Mouse (Mus musculus) embryonic facial prominence, embryonic 15.5 days (tissue): ENCODE measurements at regions not wholly inside any gene's neighbourhood (a gene's known extent, or its start where the extent isn't known, plus 50 kb on each side); places are given as distances from the start of the nearest gene placed in this dataset.

Source experiments
- ATAC-seq: fragments of 200-750 bp; cut with Nextera tagmentation; 2 replicates; pipeline ENCODE4 v1.8.0; 2017; ENCODE audit warnings: low read depth, moderate TSS enrichment; ENCODE audit not compliant: insufficient number of reproducible peaks, low FRiP score, low TSS enrichment
- H3K27ac ChIP-seq: fragments of 300-500 bp; sonication (generic); replicated peaks from 2 replicates; pipeline ENCODE4 v1.5.1; 2015; ENCODE audit warnings: mild to moderate bottlenecking, inconsistent platforms
- H3K27me3 ChIP-seq: fragments of 300-500 bp; sonication (generic); 2 replicates; pipeline ENCODE4 v1.6.1; 2015; ENCODE audit warnings: inconsistent platforms
- H3K36me3 ChIP-seq: fragments of 300-500 bp; sonication (generic); 2 replicates; pipeline ENCODE4 v1.6.1; 2015; ENCODE audit warnings: mild to moderate bottlenecking, inconsistent platforms
- H3K4me1 ChIP-seq: fragments of 300-500 bp; sonication (generic); 2 replicates; pipeline ENCODE4 v1.6.1; 2015; ENCODE audit warnings: inconsistent platforms
- H3K4me2 ChIP-seq: fragments of 300-500 bp; sonication (generic); replicated peaks from 2 replicates; pipeline ENCODE4 v1.6.1; 2015; ENCODE audit warnings: mild to moderate bottlenecking, inconsistent platforms
- H3K4me3 ChIP-seq: fragments of 300-500 bp; sonication (generic); replicated peaks from 2 replicates; pipeline ENCODE4 v1.5.1; 2015; ENCODE audit warnings: mild to moderate bottlenecking, inconsistent platforms
- H3K9ac ChIP-seq: fragments of 300-500 bp; sonication (generic); 2 replicates; pipeline ENCODE4 v1.6.1; 2015; ENCODE audit warnings: inconsistent platforms
- H3K9me3 ChIP-seq: fragments of 300-500 bp; sonication (generic); replicated peaks from 2 replicates; pipeline ENCODE4 v1.6.1; 2016; ENCODE audit warnings: inconsistent platforms
- WGBS: fragments of 180-500 bp; shearing (Covaris S2); methylation state at CpG from one replicate; pipeline ENCODE4 v1.1.7; 2015; 5-methylcytosine and 5-hydroxymethylcytosine counted together

DNA sequence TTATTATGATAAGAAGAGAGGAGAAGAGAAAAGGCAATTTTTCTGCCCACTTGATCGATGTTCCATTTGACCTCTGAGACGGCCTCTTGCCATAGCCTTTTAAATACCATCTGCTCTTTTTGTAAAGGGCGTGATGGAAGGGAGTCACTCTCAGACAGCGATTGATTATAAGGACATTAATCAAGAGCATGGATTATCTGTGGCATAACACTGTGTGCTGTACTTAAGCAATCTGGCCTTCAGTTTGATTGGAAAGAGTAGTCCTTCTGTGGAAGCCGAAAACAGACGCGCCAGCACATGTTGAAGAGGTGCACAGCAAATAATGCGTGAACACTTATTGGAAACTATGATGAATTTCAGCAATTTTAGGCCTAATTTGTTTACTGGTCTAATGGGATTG, 685.4 kb upstream of the Robo1 start:
- H3K27ac ChIP-seq: no peak overlapping the region
- H3K27me3 ChIP-seq: no peaks in the 10 kb centered on the region
- H3K4me2 ChIP-seq: no peak overlapping the region
- 91% methylated on average over 8 of the region's 8 CpGs for WGBS
- no peaks in the 10 kb centered on the region for H3K9me3 ChIP-seq
- ATAC-seq: no peak
- H3K9ac ChIP-seq: no peak overlapping the region
- no peaks in the 10 kb centered on the region for H3K36me3 ChIP-seq
- H3K4me1 ChIP-seq: no peaks in the 10 kb centered on the region
- H3K4me3 ChIP-seq: no peak overlapping the region

DNA sequence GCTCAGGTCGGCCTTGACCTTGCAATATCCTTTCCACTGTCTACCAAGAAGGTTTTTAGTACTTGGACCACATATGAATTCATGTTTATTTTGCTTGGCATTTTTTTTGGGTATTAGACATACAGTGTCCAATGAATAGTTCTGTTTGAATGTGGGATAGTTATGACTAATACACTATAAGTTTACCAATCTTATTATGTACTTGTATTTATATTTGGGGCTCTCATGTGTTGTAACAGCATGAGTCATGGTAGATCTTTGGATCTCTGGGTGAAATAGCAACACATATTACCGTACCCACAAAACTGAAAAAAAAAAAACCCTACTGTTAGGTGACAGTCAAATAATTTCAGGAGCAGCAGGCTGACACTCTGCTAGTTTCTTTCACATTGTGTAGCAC, 667.7 kb upstream of the Robo1 start:
- Histone ChIP-seq H3K27ac (no peak overlapping the region), H3K36me3 (no peaks in the 10 kb centered on the region), H3K4me3 (no peak overlapping the region), H3K4me2 (no peak overlapping the region), H3K4me1 (no peaks in the 10 kb centered on the region), H3K9ac (no peak overlapping the region), H3K27me3 (no peaks in the 10 kb centered on the region), H3K9me3 (no peaks in the 10 kb centered on the region)
- no peak for ATAC-seq
- 66% methylated on average over 2 of the region's 2 CpGs for WGBS

- H3K4me3 ChIP-seq: no peak overlapping the region
- no peak for ATAC-seq
- H3K9ac ChIP-seq: no peak overlapping the region
- H3K4me1 ChIP-seq: no peaks in the 10 kb centered on the region
- H3K4me2 ChIP-seq: no peak overlapping the region
- no peaks in the 10 kb centered on the region for H3K9me3 ChIP-seq
- no peaks in the 10 kb centered on the region for H3K36me3 ChIP-seq
- H3K27ac ChIP-seq: no peak overlapping the region
- WGBS: 66% methylated on average over 6 of the region's 6 CpGs
- H3K27me3 ChIP-seq: no peaks in the 10 kb centered on the region
These were observed 664.9 kb upstream of the Robo1 start for GRCm38 (mm10) chr16:71643223-71643622.

DNA sequence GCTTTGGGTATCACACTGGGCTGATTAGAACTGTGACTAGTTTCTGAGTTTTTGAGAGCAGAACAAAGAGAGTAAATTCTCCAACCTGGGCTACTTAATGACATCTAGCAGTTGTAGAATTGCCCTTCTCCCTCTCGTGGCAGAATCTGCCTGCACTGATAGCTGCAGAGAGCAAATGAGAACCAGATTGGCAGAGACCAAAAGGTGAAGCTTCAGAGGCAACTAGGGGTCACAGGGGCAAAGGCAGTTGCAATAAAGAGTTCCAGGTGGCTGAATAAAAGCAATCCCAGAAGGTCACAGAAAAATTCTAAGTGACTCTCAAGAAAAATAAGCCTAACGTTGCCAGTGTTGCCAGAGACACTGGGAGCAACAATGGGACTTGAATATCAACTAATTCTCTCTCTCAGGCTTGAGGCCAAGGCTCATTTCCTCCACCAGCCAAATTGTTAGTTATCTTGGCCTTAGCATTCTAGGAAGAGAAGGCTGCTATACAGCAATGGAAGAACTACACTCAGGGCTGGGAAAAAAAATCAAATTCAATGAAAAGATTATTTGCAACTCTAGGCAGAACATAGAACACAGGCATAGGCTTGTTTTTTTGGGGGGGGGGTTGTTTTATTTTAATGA, 629.9 kb upstream of the Robo1 start:
- Histone ChIP-seq H3K36me3 (no peaks in the 10 kb centered on the region), H3K4me2 (no peak overlapping the region), H3K27me3 (no peaks in the 10 kb centered on the region), H3K9ac (no peak overlapping the region), H3K9me3 (no peaks in the 10 kb centered on the region), H3K27ac (no peak overlapping the region), H3K4me1 (no peaks in the 10 kb centered on the region), H3K4me3 (no peak overlapping the region)
- ATAC-seq: no peak
- 9% methylated on average over 2 of the region's 2 CpGs for WGBS

GRCm38 (mm10) chr16:71693464-71693863, 614.6 kb upstream of the Robo1 start:
- no peaks in the 10 kb centered on the region for H3K4me1 ChIP-seq
- no peak overlapping the region for H3K4me3 ChIP-seq
- no peak overlapping the region for H3K9ac ChIP-seq
- H3K27ac ChIP-seq: no peak overlapping the region
- H3K9me3 ChIP-seq: no peaks in the 10 kb centered on the region
- 31% methylated on average over 4 of the region's 4 CpGs for WGBS
- ATAC-seq: no peak
- H3K27me3 ChIP-seq: no peaks in the 10 kb centered on the region
- H3K4me2 ChIP-seq: no peak overlapping the region
- H3K36me3 ChIP-seq: no peaks in the 10 kb centered on the region

DNA sequence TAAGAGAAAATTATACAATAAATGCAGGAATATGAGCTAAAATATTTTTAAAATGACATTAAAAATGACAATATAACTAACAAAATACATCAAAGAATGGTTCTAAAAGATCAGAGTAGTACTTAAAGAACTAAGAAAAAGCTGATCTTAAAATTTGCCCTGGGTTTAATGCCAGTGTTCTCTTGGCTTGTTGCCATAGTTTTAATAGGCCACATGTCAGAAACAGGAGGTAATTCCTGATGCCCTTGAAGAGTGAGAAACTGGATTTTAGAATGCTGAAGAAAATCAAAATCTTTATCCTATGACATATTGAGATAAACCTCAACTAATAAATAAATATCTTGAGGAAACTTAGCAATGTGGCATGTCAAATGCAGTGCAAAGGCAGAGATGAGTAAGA, 602.3 kb upstream of the Robo1 start:
- H3K27me3 ChIP-seq: no peaks in the 10 kb centered on the region
- no peak overlapping the region for H3K27ac ChIP-seq
- H3K4me2 ChIP-seq: no peak overlapping the region
- no peaks in the 10 kb centered on the region for H3K36me3 ChIP-seq
- H3K9me3 ChIP-seq: no peaks in the 10 kb centered on the region
- no peak overlapping the region for H3K9ac ChIP-seq
- no peak for ATAC-seq
- no peaks in the 10 kb centered on the region for H3K4me1 ChIP-seq
- no peak overlapping the region for H3K4me3 ChIP-seq

GRCm38 (mm10) chr16:71709684-71710083, 598.4 kb upstream of the Robo1 start:
- Histone ChIP-seq H3K27me3 (no peaks in the 10 kb centered on the region), H3K4me3 (no peak overlapping the region), H3K9ac (no peak overlapping the region), H3K4me2 (no peak overlapping the region), H3K27ac (no peak overlapping the region), H3K4me1 (no peaks in the 10 kb centered on the region), H3K9me3 (no peaks in the 10 kb centered on the region), H3K36me3 (no peaks in the 10 kb centered on the region)
- WGBS: 90% methylated on average over 3 of the region's 3 CpGs
- no peak for ATAC-seq

DNA sequence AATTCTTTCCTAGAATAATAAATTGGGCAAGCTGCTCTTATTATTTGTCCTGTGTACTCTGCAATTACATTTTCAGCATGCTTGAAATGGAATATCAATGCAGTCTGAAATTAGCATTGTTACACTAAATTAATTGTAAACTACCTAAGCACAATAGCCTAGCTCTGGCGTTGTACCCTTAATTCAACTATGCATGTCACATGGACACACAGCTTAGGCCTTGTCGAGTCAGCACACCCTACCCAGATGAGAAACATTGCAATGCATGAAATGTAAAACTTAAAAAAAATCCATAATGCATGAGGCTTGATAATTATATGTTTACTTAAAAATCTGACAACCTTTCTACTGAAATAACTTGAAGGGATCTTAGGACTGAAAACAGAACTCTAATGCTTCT, 596.2 kb upstream of the Robo1 start:
- 62% methylated on average over 2 of the region's 2 CpGs for WGBS
- no peak overlapping the region for H3K9ac ChIP-seq
- no peaks in the 10 kb centered on the region for H3K36me3 ChIP-seq
- H3K9me3 ChIP-seq: no peaks in the 10 kb centered on the region
- H3K4me1 ChIP-seq: no peaks in the 10 kb centered on the region
- no peak overlapping the region for H3K27ac ChIP-seq
- no peaks in the 10 kb centered on the region for H3K27me3 ChIP-seq
- no peak overlapping the region for H3K4me3 ChIP-seq
- no peak overlapping the region for H3K4me2 ChIP-seq
- no peak for ATAC-seq

DNA sequence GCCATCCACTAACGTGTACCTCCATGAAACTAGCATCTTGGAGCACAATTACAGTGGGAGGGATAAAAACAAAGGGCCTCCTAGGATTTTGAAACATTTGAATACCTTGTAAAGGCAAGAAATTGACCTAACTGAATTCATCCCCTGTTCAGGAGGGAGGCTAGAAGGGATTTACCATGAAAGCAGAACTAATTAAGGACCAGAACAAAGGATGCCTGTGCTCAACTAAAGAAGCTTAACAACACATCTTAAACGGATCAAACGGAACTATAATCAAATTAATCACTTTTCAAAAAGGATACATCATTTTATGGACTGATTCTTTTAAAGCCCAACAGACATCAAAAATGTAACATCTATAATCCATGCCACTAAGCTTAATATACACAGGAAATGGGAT, 590.9 kb upstream of the Robo1 start:
- Histone ChIP-seq H3K9ac (no peak overlapping the region), H3K27me3 (no peaks in the 10 kb centered on the region), H3K9me3 (no peaks in the 10 kb centered on the region), H3K36me3 (no peaks in the 10 kb centered on the region), H3K27ac (no peak overlapping the region), H3K4me3 (no peak overlapping the region), H3K4me2 (no peak overlapping the region), H3K4me1 (no peaks in the 10 kb centered on the region)
- no peak for ATAC-seq
- 17% methylated on average over 3 of the region's 3 CpGs for WGBS

DNA sequence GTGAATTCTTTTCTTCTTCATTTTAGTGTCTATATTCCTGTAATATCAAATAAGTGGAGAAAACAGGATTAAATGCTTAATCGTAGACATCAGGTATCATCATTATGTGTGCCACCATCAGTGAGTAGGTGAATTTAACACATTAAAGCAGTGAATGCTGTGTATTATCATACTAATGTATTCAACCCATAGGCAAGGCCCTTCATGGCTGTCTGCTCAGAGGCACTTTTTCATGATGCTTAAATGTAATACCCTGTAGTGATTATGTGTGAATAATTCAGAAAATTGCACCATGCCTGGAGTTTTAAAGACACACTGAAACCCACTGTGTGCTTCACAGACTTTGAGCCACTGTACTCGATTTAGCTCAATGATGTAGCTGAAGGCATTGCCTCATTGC, 583.2 kb upstream of the Robo1 start:
- no peaks in the 10 kb centered on the region for H3K27me3 ChIP-seq
- H3K36me3 ChIP-seq: no peaks in the 10 kb centered on the region
- H3K9ac ChIP-seq: no peak overlapping the region
- no peaks in the 10 kb centered on the region for H3K4me1 ChIP-seq
- no peak for ATAC-seq
- H3K27ac ChIP-seq: no peak overlapping the region
- H3K4me2 ChIP-seq: no peak overlapping the region
- no peaks in the 10 kb centered on the region for H3K9me3 ChIP-seq
- 74% methylated on average over 2 of the region's 2 CpGs for WGBS
- H3K4me3 ChIP-seq: no peak overlapping the region

- H3K36me3 ChIP-seq: no peaks in the 10 kb centered on the region
- H3K27me3 ChIP-seq: no peaks in the 10 kb centered on the region
- WGBS: 77% methylated on average over 2 of the region's 2 CpGs
- ATAC-seq: no peak
- H3K9me3 ChIP-seq: no peaks in the 10 kb centered on the region
- no peak overlapping the region for H3K4me3 ChIP-seq
- no peak overlapping the region for H3K27ac ChIP-seq
- H3K4me2 ChIP-seq: no peak overlapping the region
- no peak overlapping the region for H3K9ac ChIP-seq
- no peaks in the 10 kb centered on the region for H3K4me1 ChIP-seq
These were observed 570.2 kb upstream of the Robo1 start for GRCm38 (mm10) chr16:71737941-71738340.

GRCm38 (mm10) chr16:71739104-71739503, 569.0 kb upstream of the Robo1 start:
- 85% methylated on average over 5 of the region's 5 CpGs for whole genome bisulfite sequencing
- H3K9ac ChIP-seq: no peak overlapping the region
- no peaks in the 10 kb centered on the region for H3K9me3 ChIP-seq
- no peak overlapping the region for H3K4me2 ChIP-seq
- H3K36me3 ChIP-seq: no peaks in the 10 kb centered on the region
- H3K27ac ChIP-seq: no peak overlapping the region
- H3K27me3 ChIP-seq: no peaks in the 10 kb centered on the region
- ATAC-seq: no peak
- no peaks in the 10 kb centered on the region for H3K4me1 ChIP-seq
- no peak overlapping the region for H3K4me3 ChIP-seq
